Mouse (Mus musculus): ENCODE data around the gene Git2. TPM values are rescaled to one million over a fixed set of nuclear protein-coding genes. Genes with fewer than 3 reads are reported as not detected.

Git2 gene
- polyA plus RNA-seq, 1 experiment from 2014 or later = 29.9 TPM

GRCm38 (mm10) chr5:114753384-114753783 is 21.9 kb downstream of the Git2 start:
- H3K9ac ChIP-seq (ENCODE audit: low read depth, low read length) = no peak overlapping the region
- no peaks in the 10 kb centered on the region for H3K9me3 ChIP-seq (ENCODE audit: control insufficient read depth, low read length)
- H3K4me2 ChIP-seq (ENCODE audit: low read depth, low read length) = no peak overlapping the region
- H3K27ac ChIP-seq (ENCODE audit: low read length) = no peak overlapping the region
- no peak overlapping the region for H3K4me3 ChIP-seq (ENCODE audit: low read length)
- WGBS = 93% methylated on average over 12 of the region's 12 CpGs
- ATAC-seq = no peak
- no peaks in the 10 kb centered on the region for H3K27me3 ChIP-seq (replicated peaks; ENCODE audit: control insufficient read depth, insufficient read depth, low read length)
- H3K4me1 ChIP-seq (ENCODE audit: control insufficient read depth, insufficient read depth, low read length) = no peaks in the 10 kb centered on the region
- H3K36me3 ChIP-seq (ENCODE audit: control insufficient read depth, insufficient read depth, low read length) = peaks cover 28% of the 10 kb centered on the region

GRCm38 (mm10) chr5:114752397-114752796 is 22.9 kb downstream of the Git2 start:
- Histone ChIP-seq H3K36me3 (ENCODE audit: control insufficient read depth, insufficient read depth, low read length) (peaks cover 30% of the 10 kb centered on the region), H3K4me1 (ENCODE audit: control insufficient read depth, insufficient read depth, low read length) (no peaks in the 10 kb centered on the region), H3K27ac (ENCODE audit: low read length) (no peak overlapping the region), H3K9me3 (ENCODE audit: control insufficient read depth, low read length) (no peaks in the 10 kb centered on the region), H3K9ac (ENCODE audit: low read depth, low read length) (no peak overlapping the region), H3K4me2 (ENCODE audit: low read depth, low read length) (no peak overlapping the region), H3K4me3 (ENCODE audit: low read length) (no peak overlapping the region), H3K27me3 (replicated peaks; ENCODE audit: control insufficient read depth, insufficient read depth, low read length) (no peaks in the 10 kb centered on the region)
- ATAC-seq = no peak
- WGBS = 90% methylated on average over 10 of the region's 10 CpGs

- H3K27me3 ChIP-seq (replicated peaks; ENCODE audit: control insufficient read depth, insufficient read depth, low read length) = no peaks in the 10 kb centered on the region
- WGBS = 88% methylated on average over 10 of the region's 10 CpGs
- ATAC-seq = no peak
- no peak overlapping the region for H3K9ac ChIP-seq (ENCODE audit: low read depth, low read length)
- H3K4me3 ChIP-seq (ENCODE audit: low read length) = no peak overlapping the region
- H3K27ac ChIP-seq (ENCODE audit: low read length) = no peak overlapping the region
- no peaks in the 10 kb centered on the region for H3K4me1 ChIP-seq (ENCODE audit: control insufficient read depth, insufficient read depth, low read length)
- peaks cover 31% of the 10 kb centered on the region for H3K36me3 ChIP-seq (ENCODE audit: control insufficient read depth, insufficient read depth, low read length)
- H3K9me3 ChIP-seq (ENCODE audit: control insufficient read depth, low read length) = no peaks in the 10 kb centered on the region
- H3K4me2 ChIP-seq (ENCODE audit: low read depth, low read length) = no peak overlapping the region
Observed at GRCm38 (mm10) chr5:114750325-114750724, 25.0 kb downstream of the Git2 start.

GRCm38 (mm10) chr5:114747521-114747920 is 27.8 kb downstream of the Git2 start:
- Histone ChIP-seq H3K9ac (ENCODE audit: low read depth, low read length) (no peak overlapping the region), H3K4me2 (ENCODE audit: low read depth, low read length) (no peak overlapping the region), H3K4me3 (ENCODE audit: low read length) (no peak overlapping the region), H3K27me3 (replicated peaks; ENCODE audit: control insufficient read depth, insufficient read depth, low read length) (no peaks in the 10 kb centered on the region), H3K27ac (ENCODE audit: low read length) (no peak overlapping the region), H3K4me1 (ENCODE audit: control insufficient read depth, insufficient read depth, low read length) (no peaks in the 10 kb centered on the region), H3K9me3 (ENCODE audit: control insufficient read depth, low read length) (no peaks in the 10 kb centered on the region), H3K36me3 (ENCODE audit: control insufficient read depth, insufficient read depth, low read length) (peaks cover 40% of the 10 kb centered on the region)
- 94% methylated on average over 5 of the region's 5 CpGs for WGBS
- no peak for ATAC-seq

GRCm38 (mm10) chr5:114746886-114747285 is 28.4 kb downstream of the Git2 start:
- H3K27ac ChIP-seq (ENCODE audit: low read length) = no peak overlapping the region
- H3K36me3 ChIP-seq (ENCODE audit: control insufficient read depth, insufficient read depth, low read length) = peaks cover 42% of the 10 kb centered on the region
- no peaks in the 10 kb centered on the region for H3K27me3 ChIP-seq (replicated peaks; ENCODE audit: control insufficient read depth, insufficient read depth, low read length)
- no peaks in the 10 kb centered on the region for H3K9me3 ChIP-seq (ENCODE audit: control insufficient read depth, low read length)
- ATAC-seq = no peak
- no peak overlapping the region for H3K4me3 ChIP-seq (ENCODE audit: low read length)
- no peaks in the 10 kb centered on the region for H3K4me1 ChIP-seq (ENCODE audit: control insufficient read depth, insufficient read depth, low read length)
- WGBS = 95% methylated on average over 4 of the region's 4 CpGs
- H3K9ac ChIP-seq (ENCODE audit: low read depth, low read length) = no peak overlapping the region
- no peak overlapping the region for H3K4me2 ChIP-seq (ENCODE audit: low read depth, low read length)

- Histone ChIP-seq H3K4me3 (ENCODE audit: low read length) (no peak overlapping the region), H3K27ac (ENCODE audit: low read length) (no peak overlapping the region), H3K27me3 (replicated peaks; ENCODE audit: control insufficient read depth, insufficient read depth, low read length) (no peaks in the 10 kb centered on the region), H3K4me2 (ENCODE audit: low read depth, low read length) (no peak overlapping the region), H3K4me1 (ENCODE audit: control insufficient read depth, insufficient read depth, low read length) (no peaks in the 10 kb centered on the region), H3K9ac (ENCODE audit: low read depth, low read length) (no peak overlapping the region), H3K36me3 (ENCODE audit: control insufficient read depth, insufficient read depth, low read length) (peaks cover 45% of the 10 kb centered on the region), H3K9me3 (ENCODE audit: control insufficient read depth, low read length) (no peaks in the 10 kb centered on the region)
- no peak for ATAC-seq
- 85% methylated on average over 5 of the region's 5 CpGs for WGBS
Observed at GRCm38 (mm10) chr5:114745581-114745980, 29.7 kb downstream of the Git2 start.

GRCm38 (mm10) chr5:114743697-114744090 is 31.6 kb downstream of the Git2 start:
- Histone ChIP-seq H3K4me2 (ENCODE audit: low read depth, low read length) (no peak overlapping the region), H3K27me3 (replicated peaks; ENCODE audit: control insufficient read depth, insufficient read depth, low read length) (no peaks in the 10 kb centered on the region), H3K9ac (ENCODE audit: low read depth, low read length) (no peak overlapping the region), H3K4me1 (ENCODE audit: control insufficient read depth, insufficient read depth, low read length) (no peaks in the 10 kb centered on the region), H3K9me3 (ENCODE audit: control insufficient read depth, low read length) (no peaks in the 10 kb centered on the region), H3K36me3 (ENCODE audit: control insufficient read depth, insufficient read depth, low read length) (peaks cover 39% of the 10 kb centered on the region), H3K27ac (ENCODE audit: low read length) (no peak overlapping the region), H3K4me3 (ENCODE audit: low read length) (no peak overlapping the region)
- 88% methylated on average over 8 of the region's 8 CpGs for WGBS
- no peak for ATAC-seq

GRCm38 (mm10) chr5:114742998-114743696 is 32.2 kb downstream of the Git2 start:
- H3K4me2 ChIP-seq (ENCODE audit: low read depth, low read length) = no peak overlapping the region
- no peaks in the 10 kb centered on the region for H3K9me3 ChIP-seq (ENCODE audit: control insufficient read depth, low read length)
- no peaks in the 10 kb centered on the region for H3K27me3 ChIP-seq (replicated peaks; ENCODE audit: control insufficient read depth, insufficient read depth, low read length)
- H3K27ac ChIP-seq (ENCODE audit: low read length) = no peak overlapping the region
- H3K4me1 ChIP-seq (ENCODE audit: control insufficient read depth, insufficient read depth, low read length) = no peaks in the 10 kb centered on the region
- H3K9ac ChIP-seq (ENCODE audit: low read depth, low read length) = no peak overlapping the region
- 93% methylated on average over 13 of the region's 13 CpGs for WGBS
- no peak for ATAC-seq
- H3K4me3 ChIP-seq (ENCODE audit: low read length) = no peak overlapping the region
- peaks cover 38% of the 10 kb centered on the region for H3K36me3 ChIP-seq (ENCODE audit: control insufficient read depth, insufficient read depth, low read length)

- peaks cover 39% of the 10 kb centered on the region for H3K36me3 ChIP-seq (ENCODE audit: control insufficient read depth, insufficient read depth, low read length)
- WGBS = 92% methylated on average over 10 of the region's 10 CpGs
Observed at GRCm38 (mm10) chr5:114742572-114742971, 32.7 kb downstream of the Git2 start.

GRCm38 (mm10) chr5:114740595-114740994 is 34.7 kb downstream of the Git2 start:
- Histone ChIP-seq H3K36me3 (ENCODE audit: control insufficient read depth, insufficient read depth, low read length) (peaks cover 39% of the 10 kb centered on the region), H3K4me3 (ENCODE audit: low read length) (no peak overlapping the region), H3K9ac (ENCODE audit: low read depth, low read length) (no peak overlapping the region), H3K4me2 (ENCODE audit: low read depth, low read length) (no peak overlapping the region), H3K4me1 (ENCODE audit: control insufficient read depth, insufficient read depth, low read length) (no peaks in the 10 kb centered on the region), H3K27ac (ENCODE audit: low read length) (no peak overlapping the region), H3K9me3 (ENCODE audit: control insufficient read depth, low read length) (no peaks in the 10 kb centered on the region), H3K27me3 (replicated peaks; ENCODE audit: control insufficient read depth, insufficient read depth, low read length) (no peaks in the 10 kb centered on the region)
- 59% methylated on average over 4 of the region's 4 CpGs for WGBS
- ATAC-seq = no peak

More at GRCm38 (mm10) chr5:114742572-114742971, 32.7 kb downstream of the Git2 start:
- ATAC-seq = no peak
- Histone ChIP-seq H3K27ac (ENCODE audit: low read length) (no peak overlapping the region), H3K4me2 (ENCODE audit: low read depth, low read length) (no peak overlapping the region), H3K9me3 (ENCODE audit: control insufficient read depth, low read length) (no peaks in the 10 kb centered on the region), H3K27me3 (replicated peaks; ENCODE audit: control insufficient read depth, insufficient read depth, low read length) (no peaks in the 10 kb centered on the region), H3K4me3 (ENCODE audit: low read length) (no peak overlapping the region), H3K9ac (ENCODE audit: low read depth, low read length) (no peak overlapping the region), H3K4me1 (ENCODE audit: control insufficient read depth, insufficient read depth, low read length) (no peaks in the 10 kb centered on the region)

Data from intestine, embryonic 16.5 days (tissue).